Mouse (Mus musculus) retina, embryonic 14.5 days (tissue): ENCODE data around the gene Dyrk3.

Experiments used
- DNase-seq: peaks from one replicate; pipeline ENCODE4 v3.0.0-alpha.2; 2015; ENCODE audit warnings: low spot score

The Dyrk3 gene

DNA sequence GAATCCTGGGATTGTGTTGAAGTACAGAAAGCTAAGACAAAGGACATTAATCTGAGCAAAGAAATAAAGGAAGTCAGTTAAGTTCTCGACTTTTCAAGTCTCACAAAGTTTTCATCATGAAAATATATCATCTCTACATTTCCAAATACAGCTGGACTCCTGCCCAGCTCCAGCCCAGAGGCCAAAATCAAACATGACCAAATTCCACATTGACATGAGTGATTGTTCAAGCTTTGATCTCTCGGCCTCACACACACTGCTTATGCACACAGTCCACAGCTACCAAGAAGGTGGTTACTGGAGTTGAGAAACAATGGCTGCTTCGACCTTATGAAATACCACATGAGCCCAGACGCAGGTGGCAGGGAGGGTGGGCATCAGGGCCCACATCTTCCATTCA lies 54.5 kb downstream of the Dyrk3 start:
- DNase-seq, result no peak

DNA sequence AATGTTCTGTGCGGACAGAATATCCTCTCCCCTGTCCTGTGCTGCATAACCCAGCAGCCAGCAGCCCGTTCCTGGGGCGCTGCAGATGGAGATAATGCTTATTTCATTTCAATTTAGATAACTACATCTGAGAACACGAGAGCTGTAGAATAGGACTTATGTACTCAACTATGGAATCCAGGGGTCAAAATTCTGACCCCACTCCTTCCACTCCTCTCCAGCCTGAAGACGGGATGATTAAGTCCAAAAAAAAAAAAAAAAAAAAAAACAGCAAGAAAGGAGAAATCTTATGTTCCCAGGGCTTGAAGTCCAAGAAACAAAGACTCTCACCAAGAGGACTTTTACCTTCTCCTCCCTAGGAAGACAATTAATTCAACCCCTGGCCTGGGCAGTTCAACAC lies 55.0 kb downstream of the Dyrk3 start:
- no peak for DNase-seq

DNA sequence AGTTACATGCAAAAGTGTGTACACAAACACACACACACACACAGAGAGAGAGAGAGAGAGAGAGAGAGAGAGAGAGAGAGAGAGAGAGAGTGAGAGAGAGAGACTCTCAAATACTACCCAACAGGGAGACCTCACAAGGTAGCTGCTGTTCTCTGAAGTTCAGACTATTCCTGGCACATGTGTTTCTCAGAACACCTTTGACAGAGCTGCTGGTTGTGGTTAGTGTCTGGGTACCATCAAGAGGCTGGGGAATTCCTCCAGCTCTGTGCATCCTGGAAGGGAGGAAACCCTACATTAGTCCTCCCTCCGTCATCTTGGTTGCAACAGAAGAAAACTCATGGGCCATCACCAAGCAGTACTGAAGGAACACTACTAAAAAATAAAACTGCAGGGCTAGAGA lies 57.5 kb downstream of the Dyrk3 start:
- DNase-seq, result no peak

DNA sequence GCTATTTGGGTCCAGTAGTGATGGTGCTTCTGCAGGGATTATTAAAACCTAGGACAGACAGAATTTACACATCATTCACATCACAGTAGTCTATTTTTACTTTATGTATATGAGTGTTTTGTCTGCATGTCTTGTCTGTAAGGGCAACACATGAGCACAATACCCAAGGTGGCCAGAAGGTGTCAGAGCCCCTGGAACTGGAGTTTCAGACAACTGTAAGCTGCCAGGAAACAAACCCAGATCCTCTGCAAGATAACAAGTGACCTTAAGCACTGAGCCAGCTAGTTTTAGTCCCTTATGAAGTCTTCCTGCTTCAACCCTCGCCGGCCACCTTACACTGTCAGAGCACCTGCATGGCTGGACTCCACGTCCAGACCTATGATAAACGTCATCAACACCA lies 58.4 kb downstream of the Dyrk3 start:
- no peak for DNase-seq

DNA sequence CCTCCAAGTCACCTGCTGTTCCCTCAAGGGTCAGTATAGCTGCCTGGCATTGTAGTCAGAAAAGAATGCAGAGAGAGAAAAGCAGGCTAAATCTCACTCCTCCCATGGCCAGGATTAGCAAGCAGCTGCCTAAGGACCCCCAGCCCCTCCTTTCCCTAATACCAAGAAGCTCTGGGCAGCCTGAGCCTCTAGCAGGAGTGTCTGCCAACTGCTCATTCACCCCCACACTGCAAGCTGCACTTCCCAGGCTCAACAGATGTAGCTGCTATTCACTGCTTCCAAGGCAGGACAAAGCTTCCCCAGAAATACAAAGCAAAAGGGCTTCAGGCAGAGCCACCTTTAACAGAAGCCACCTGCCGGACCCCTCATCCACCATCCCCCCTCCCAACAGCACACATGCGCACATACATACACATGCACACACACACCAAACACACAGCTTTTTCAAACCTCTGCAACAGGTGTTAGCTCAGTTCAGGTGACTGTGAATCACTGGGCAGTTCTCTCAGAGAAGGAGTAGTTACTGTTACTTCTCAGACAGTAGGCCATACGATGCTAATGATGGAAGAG lies 59.3 kb downstream of the Dyrk3 start:
- DNase-seq, result peak; percentile 77
